Mouse (Mus musculus) gastrocnemius, postnatal 25 days (tissue): ENCODE results near the gene Arhgap31. TPM values are rescaled to one million over a fixed set of nuclear protein-coding genes. Genes with fewer than 3 reads are reported as not detected.
"Not testable (repeated sequence)": the region's sequence is repeated elsewhere in the genome, so short reads cannot be mapped to it uniquely, and the experiment has no call there.

Experiments
- DNase-seq: peaks from one replicate; pipeline ENCODE4 v3.0.0; 2022
- total RNA-seq, 2 experiments: library from RNA; stranded (reverse); gene quantifications; 1 replicate in 1 of 2; 2 replicates in 1 of 2; pipeline ENCODE4 v1.2.3; 2021

Arhgap31 gene
- total RNA-seq, 2 experiments from 2014 or later: 11.9 to 14.7 TPM

DNA sequence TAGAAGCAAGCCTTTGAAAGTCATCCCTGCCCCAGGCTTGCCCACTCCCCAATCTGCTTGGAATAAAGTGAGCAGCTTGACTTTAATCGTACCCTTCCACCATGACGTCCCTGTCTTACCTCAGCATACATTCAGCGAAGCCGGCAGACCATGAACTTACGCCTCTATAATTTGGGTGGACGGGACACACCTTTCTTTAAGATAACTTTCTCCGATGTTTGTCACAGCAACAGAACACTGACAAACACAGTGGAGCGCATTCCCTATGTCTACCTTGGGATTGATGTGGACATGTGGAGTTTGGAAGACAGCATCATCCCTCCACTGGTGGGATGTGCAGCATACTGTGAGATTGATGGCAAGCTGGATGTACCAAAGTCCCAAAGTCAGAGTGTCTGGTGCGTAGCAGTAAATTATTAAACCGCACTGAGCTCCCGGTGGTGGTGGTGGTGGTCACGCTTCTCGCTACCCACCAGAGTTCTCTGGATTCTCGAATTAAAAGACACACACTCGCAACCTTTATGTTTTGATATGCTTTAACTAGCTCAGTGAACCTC lies 15.6 kb upstream of the Arhgap31 start:
- no peak for DNase-seq

DNA sequence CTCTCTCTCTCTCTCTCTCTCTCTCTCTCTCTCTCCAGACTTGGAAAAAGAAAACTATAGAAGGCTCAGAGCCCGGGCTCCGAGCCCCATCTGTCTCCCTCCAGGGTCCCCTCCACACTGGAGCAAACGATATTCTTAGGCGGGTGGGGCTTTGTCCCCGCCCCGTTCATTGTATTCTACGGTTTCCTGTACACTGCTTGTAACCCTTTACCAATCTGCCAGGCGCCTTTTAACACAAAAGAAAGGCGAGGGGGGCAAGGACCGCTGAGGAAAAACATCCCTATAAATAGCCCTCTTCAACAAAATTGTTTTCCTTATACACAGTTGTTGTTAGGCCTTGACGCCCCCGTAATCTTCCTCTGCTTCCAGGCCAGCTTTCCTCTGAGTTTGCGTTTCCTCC lies 11.9 kb upstream of the Arhgap31 start:
- DNase-seq: peak; percentile 35

DNA sequence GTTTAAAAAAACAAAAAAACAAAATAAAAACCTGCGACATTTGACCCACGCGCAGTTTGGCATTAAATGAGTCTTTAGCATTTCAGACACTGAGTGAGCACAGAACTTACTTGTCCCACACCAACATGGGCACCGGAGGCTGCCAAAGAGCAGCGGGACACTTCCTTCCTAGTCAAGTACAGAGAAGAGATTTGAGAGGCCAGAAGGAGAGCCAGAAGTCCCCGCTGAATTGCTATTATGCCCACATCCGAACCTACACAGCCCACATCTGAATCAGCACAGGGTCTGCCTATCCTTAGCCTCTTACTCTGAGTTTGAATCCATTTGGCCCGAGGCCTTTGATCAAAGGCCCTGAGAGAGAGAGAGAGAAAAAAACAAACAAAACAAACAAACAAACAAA lies 11.2 kb upstream of the Arhgap31 start:
- DNase-seq: no peak

DNA sequence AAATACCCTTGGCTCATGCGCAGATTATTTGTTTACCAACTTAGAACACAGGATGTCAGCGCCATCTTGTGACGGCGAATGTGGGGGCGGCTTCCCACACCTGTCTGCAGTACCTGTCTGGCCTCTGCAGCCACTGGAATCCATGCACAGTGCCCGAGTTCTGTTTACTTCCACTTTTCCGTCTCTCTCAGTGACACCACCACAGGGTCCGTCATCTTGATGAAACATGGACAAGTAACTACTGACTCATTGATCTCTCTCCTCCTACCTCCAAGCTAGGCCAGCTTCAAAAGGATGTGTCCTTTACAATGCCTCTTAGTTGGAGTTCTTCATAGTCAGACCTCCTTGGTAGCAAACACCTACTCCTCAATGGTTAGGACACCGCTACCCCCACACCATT lies 8.3 kb upstream of the Arhgap31 start:
- no peak for DNase-seq

DNA sequence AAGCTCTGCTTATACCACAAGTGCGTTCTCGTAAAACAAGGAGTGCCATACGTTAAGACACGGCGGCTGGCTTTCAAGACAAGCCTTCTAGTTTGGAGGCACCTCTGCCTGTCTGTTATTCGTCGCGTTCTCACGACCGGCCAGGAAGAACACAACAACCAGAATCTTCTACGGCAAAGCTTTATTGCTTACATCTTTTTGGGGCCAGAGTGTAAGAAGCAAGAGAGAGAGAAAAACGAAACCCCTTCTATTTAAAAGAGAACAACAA lies 1.1 kb upstream of the Arhgap31 start:
- not testable (repeated sequence) for DNase-seq

DNA sequence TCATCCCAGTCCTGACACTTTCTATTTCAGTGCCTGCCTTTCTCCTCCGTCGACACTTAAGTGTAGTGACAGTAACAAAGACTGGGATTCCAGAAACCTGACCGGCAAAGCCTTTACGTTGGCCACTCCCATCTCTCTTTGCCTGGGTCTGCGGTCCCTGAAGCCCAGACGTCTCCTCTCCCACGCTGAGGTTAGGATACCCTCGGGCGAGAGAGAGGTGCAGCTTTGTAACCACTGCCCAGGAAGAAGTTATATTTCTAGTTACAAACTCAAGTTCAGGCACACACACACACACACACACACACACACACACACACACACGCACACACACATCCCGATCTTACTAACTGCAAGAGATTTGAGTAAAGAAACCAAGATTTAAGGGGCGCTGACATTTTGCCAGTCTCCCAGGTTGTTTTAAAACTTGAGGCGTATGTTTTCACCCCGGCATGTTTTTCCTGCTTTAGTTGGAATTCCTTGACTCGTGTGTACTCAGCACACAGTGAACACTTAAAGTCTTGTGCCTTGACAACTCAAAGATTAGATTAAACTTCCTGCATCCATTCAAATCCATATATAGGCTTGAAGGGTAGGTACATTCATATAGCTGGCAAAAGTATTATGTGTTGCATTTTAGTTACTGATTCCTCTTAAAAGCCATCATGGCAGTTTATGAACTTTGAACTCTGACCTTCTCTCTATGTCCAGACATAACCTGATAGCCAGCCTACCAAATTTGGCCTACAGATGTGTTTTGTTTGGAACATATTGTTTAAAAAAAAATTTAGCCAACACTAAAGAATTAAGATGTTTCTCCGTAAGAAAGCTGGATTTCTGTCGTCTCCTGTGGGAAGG lies 557 bp upstream of the Arhgap31 start:
- no peak for DNase-seq

DNA sequence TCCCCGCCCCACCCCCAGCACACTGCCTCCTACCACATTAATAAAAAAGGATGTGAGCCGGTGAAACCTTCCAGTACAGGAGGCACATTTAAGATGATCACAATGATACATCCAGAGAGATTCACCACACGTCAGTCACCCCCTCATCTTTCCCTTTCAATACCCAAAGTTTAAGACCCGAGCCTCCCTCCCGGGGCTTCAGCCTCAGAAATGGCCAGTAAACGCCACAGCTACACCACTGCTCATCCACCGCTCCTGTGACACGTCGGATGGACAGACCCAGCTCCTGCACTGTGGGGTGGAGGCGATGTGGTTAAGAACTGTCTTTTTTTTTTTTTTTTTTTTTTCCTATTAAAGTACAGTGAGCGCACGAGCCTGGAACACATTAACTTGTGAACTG lies 969 bp downstream of the Arhgap31 start:
- no peak for DNase-seq

DNA sequence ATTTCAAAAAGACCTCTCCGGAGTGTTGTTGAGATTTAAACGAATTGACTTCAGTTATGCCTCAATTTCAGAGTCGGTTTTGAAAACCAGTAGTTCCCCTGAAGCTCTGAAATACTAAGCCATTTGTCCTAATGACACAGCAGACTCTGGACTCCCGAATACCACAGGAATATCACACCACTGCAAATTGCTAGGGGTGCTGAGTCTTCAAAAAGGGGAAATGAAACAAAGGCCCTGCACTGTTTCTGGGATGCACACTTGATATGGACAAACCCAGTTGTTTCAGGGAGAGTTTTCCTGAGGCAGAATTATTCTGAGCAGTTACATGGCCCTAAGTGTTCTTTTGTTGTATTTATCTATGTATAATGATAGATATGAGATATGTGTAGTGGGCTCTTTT lies 1.8 kb downstream of the Arhgap31 start:
- no peak for DNase-seq

DNA sequence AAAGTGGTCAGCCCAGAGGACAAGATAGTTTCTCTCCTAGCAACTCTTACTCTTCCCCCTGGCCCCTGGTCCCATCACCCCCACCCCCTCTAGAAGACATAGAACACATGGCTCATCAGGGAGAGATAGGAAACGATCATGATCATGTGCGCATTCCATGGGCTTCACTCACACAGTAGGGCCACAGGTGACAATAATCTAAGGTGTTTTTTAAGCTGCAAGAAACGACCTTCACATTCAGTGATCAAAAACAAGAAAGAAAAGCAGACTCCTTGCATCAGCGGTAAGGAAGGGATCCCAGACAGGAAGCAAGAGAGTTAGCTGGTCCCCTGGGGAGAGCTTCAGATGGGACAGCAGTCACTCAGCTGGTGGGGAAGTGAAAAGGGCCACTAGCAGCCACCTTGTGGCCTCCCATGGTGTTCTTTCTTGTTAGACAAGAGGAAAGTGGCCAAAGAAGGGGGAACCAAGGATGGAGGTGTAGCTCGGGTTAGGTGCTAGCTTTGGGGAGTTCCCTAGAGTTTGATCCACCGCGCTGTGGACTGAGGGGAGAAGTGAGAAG lies 4.0 kb downstream of the Arhgap31 start:
- DNase-seq: no peak

DNA sequence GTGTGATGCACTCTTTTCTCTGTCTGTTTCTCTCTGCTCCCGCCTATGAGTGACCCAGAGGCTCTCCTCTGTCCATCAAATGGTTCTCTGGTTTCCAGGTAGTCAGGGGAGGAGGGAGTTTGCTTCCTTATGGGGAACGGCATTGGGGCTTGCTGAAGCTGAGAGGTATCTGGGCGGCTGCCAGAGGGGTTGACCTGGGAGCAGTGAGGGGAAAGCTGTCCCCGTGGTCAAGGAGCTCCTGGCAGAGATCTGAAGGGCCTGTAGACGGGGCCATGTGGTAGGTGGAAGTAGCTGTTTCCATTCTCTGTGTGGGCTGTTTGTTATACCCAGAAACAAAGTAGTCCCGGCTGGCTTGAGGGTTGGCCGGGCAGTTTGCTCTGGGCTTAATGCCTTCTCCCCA lies 6.3 kb downstream of the Arhgap31 start:
- DNase-seq: no peak

DNA sequence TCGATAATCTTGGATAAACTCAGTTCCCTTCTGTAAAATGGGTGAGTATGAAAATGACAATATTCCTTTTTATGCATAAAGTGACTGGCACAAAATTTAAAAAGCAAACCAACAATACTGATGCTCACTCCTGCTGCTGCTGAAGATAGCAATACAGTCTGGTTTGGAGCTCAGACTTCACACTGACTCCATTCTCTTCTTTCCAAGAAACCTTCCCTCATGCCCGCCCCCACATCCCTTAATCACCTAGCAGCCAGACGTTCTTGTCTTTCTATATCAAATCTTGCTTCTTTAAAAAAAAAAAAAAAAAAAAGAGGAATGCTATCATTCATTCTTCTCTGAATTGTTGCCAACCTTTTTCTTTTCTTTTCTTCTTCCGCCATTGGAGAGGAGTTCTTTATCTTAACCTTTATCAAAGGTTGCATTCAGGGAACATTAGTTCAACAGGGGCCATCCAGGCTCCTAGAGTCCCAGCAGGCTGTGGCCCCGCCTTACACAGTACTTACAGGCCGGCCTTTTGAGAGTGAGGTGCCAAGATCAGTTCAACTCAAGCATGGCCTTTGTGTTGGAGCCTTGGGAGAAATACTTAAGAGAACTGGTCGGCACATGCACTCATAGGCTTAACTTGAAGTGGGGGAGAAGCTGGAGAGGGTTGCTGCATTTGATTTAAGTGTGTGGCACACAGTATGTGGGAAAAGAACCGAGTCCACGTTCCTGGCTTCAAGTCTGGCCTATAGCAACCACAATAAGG lies 7.4 kb downstream of the Arhgap31 start:
- no peak for DNase-seq

DNA sequence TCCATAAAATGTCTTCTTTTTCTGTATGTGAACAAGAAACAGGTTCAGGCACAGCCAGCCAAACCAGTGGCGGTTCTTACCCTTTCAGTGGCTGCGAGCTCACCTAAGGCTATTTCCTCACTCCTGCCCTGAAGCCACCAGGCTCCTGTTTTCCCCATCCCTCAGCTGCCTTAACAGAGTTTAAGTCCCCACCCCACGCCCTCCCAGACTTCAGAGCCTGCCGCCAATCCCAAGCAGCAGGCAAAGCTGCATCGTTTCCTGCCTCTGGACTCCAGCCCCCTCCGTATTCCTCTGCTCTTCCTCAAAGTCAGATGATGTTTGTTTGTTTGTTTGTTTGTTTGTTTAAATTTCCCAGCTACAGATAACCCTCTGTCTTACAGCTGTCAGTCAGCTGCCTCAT lies 9.6 kb downstream of the Arhgap31 start:
- no peak for DNase-seq

DNA sequence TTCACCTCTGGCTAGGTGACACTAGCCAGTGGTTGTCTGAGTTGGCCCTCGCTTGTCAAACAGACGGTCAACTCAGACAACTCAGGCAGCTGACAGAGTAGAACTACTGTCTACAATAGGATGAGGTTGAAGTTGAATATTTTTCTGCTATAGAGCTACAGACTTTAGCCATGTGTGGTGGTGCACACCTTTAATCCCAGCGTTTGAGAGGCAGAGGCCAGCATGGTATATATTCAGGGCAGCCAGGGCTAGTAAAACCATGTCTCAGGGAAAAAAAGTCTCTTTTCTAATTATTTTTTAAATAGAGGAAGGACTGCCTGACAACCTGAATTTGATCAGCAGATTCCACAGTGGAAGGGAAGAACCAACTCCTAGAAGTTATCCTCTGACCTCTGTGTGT lies 10.8 kb downstream of the Arhgap31 start:
- DNase-seq: no peak

DNA sequence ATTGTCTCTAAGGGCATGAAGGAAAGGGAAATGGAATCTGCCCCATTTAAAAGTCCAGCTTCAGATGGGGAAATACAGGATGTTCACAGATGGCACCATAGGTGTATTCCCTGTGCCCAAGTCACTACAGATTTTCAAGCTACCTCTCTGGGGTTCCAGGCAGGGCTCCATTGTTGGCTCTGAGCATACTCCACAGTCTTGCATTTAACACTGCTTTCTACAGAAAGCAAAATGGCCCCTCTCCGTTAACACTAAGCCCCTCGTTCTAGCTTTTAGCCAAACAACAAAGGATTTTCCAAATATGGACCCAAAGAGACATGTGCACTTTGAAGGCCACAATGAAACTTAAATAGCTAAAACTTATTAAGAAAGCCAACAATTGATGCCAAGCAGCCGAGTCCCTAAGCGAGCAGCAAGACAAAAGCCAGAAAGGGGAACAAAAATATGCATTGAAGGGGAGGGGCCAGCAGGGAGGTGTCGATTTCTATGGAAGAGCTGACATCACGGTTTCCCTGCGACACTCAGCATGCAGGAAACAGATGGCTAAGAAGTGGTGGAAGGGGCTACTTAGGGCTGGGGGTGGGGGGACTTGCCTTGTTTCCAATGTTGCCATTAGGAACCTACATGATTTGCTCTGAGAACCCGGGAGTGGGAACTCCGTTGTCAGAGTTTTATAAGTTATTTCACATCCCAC lies 11.4 kb downstream of the Arhgap31 start:
- DNase-seq: no peak

DNA sequence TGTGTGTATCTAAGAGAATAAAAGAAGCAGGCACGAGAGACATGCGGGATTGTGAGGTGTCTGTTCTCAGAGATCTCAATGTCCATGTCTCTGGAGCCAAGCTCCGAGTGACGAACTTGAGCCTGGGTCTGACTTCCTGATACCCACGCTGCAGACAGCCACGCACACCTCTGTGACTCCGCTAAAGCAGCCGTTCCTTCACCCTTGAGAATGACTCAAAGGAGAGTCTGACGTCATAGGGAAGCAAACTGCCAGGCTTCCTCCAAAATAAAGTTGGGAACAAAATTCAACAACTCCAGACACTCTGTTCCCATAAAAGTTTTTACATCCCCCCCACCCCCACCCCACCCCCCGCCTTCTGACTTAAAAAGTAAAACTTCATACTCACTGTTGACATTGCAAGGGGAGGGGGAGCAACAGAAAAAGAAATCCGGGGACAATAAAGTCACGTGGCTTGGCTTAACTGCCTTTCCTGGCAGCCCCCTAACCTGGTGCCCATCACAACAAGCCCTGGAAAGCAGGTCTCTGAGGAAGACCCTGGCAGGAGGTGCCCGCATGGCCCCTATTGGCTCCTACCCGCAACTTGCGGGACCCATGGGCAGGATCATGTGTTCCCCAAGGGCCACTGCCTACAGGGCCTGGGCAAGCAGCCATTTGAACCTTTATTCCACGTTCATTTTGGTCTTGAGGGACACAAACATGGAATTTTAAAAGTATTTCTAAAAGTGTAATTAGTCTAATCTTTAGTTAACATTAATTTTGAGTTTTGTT lies 12.5 kb downstream of the Arhgap31 start:
- DNase-seq: no peak

DNA sequence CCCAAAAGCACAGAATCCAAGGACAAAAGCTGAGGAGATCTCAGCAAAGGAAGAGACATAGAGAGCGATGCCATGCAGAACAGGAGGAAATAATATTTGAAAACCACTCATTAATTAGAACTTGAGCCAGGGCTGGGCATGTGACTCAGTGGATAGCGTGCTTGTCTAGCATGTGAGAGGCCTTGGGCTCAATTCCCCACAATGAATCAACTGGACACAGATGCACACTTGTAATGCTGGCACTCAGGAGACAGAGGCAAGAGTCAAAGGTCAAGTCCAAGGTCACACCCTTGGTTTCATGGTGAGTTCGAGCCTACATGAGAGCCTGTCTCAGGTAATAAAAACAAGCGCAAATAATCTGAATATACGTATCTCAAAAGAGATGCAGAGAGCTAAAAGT lies 15.5 kb downstream of the Arhgap31 start:
- DNase-seq: no peak

DNA sequence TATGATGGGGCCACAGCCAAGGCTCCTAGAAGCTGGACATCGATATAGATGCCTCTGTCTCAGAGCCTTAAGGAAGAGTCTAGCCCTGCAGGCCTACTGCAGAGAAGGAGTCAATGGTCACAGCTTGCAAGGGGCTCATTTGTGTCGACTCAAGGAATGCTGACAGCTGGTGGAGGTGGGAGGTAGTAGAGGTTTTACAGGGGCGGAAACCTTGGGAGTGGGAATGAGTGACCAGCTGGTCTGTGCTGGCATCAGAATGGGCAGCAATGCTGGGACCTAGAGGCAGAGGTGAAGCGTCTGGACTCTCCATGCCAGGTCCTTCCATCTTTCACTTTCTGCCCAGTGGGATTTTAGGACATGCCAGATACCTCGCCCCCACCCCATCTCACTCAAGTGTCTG lies 17.5 kb downstream of the Arhgap31 start:
- no peak for DNase-seq

DNA sequence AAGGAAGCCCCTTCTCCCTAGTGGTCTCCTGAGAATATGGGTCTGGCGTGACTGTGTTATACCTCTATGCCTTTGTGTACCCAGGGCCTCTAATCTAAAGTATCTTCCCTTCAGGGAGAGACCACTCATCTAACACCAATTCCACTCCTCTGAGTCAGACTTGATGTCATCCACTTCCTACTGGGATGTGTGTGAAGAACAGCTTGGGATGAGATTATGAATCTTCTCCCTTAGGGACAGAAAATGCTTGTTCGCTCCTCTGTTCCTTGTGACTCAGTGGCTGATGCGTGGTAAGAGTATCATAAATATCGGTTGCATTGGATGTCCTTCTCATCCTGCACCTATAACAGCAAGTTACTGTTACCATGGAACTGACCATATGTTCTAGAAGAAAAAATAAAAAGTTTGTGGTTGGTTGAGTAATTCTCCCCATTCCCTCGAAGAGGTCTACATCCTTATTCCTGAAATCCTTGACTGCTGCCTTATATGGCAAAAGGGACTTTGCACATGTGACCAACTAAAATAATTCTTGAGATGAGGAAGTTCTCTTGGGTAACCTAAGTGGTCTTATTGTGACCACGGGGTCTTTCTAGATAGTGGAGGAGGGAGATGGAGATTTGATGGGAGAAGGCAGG lies 18.1 kb downstream of the Arhgap31 start:
- DNase-seq: no peak

DNA sequence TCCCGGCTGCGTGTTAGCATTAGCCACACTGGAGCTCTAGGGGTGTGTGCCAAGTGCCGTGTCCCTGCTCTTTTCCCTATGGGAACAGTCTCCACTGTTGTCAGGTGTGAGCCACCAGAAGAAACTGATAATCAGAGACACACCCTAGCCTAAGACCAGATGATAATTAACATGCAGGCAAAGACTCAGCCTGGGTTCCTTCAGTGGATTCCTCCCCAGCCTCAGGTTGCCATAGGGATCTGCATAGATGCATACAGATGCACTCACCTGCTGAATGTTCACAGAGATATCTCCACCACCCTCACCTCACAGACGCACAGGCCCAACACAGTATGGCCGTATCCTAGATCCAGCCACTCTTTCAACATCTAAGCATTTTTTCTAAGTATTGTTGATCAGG lies 22.6 kb downstream of the Arhgap31 start:
- DNase-seq: no peak

DNA sequence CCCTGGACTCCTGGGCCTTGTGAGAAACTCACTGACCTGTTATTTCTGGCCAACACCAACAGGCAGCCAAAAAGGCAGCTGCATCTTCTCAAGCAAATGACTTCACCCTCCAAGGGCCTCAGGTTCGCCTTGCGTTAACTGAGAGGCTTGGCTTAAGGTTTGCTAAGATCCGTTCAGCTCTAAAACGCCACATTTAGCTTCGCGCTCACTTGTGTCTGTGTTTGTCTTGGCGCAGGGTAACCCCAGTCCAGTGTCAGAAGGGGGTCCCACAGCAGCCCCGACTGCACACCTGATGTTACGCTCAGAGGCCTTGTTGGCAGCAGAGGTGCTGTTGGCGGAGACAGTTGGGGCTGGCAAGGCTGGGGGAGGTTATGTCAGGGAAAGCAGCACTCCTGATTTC lies 23.3 kb downstream of the Arhgap31 start:
- peak; percentile 60 for DNase-seq

DNA sequence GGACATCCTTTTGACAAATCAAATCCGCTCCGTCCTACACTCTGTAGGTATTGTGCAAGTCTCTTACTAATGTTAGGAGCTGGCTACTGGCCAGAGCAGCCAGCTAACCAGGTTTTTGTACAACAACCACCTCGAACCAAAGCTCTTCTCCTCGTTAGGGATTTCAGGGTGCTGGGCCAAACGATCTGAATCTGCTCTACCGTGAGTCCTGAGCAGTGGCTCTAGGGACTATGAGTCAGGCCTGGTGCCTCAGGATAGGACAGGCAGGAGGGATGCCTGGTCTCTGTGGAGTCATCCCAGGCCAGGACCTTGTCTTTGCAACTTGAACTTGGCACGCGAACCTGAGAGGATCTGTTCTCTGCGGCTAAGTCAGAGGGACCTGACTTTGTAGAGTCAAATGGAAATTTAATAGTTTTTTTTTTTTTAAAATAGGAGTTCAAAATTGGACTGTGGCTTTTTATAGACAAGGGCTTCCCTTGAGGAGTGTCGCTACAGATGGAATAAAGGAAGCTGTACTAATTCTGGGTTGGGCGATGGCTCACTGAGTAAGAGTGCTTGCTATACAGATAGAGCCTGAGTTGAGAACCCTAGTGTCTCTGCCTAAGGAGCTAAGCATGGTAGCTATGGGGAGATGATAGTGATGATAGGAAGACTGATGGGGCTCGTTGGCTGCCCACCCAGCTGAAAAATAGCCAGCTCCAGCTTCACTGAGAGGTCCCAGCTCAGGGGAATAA lies 24.4 kb downstream of the Arhgap31 start:
- peak; percentile 61 for DNase-seq
